Mouse (Mus musculus): ENCODE measurements around the gene Ppp1r21.

The Ppp1r21 gene

GRCm38 (mm10) chr17:88574811-88575210 lies 44.9 kb downstream of the Ppp1r21 start:
- DNase-seq (ENCODE audit: low read depth, low spot score) = no peak

DNA sequence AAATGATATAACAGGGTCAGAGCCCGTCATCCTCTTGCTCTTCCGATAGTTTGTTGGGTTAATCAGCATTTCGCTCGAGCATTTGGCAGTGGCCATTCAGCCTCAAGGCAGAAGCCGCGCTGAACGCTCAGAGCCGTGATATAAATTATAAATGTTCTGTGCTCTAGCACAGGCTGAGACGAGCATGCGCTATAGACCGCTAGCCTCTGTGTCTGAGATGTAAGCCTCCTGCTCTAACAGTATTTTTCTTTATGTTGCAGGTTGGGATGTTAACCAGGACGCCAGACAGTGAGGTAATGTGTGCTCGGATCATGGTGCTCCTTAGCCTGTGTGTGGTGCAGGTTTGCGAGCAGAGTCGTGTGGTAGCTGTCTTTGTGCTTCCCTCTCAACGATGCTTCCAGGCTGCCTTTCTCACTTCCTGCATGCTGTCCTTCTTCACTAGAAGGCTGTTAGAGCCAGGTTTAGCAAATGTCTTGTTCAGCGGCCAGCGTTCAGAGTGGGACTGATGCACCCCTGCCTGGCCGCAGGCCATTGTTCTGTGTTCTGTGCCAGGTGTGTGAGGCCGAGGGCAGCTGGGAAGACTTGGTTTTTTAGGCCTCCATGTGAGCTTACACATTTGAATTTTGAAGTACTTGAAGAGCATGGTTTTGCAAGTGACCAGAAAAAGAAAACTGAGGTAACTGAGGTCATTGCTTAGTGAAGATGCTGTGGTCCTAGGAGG lies 48.8 kb downstream of the Ppp1r21 start:
- DNase-seq (ENCODE audit: low read depth, low spot score) = no peak

DNA sequence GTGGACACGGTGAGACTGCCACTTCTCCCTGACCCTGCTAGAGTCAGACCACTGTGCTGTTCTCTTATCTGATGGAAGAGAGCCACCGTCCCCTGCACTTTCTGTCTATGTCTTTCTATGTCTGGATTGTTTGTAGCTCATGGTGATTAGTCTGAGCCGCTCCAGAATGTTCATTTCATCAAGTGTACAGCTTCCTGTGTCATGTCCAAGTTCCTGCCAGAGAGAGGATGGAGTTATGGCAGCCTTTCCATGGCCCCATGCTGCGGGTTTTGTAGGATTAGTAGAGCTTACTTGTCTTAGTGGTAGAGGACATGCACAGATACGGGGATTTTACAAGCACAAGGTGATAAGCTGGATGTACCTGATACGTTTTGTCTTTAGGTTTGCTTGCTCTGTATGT lies 50.6 kb downstream of the Ppp1r21 start:
- DNase-seq (ENCODE audit: low read depth, low spot score) = no peak

DNA sequence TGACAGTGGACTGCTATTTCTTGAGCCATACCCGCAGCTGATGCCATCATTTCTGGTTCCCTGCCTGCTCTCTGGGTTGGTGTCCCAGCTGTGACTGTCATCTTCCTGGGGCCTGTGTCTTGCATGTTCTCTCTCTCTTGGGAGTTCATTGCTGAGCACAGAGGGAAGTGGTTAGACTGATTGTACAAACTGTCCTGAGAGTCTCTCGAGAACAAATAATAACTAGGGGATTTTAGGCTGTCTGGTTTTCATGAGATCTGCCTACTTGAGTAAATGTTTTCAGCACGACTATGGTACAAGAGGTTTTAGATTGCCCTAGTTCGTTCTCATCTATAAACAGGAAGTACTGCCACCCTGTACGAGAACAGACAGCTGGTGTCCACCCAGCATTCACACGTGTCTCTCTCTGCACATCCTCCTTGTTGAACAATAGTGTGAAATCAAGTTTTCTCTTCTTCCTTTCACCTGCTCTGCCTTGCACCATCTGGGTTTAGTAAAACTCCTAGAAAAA lies 51.6 kb downstream of the Ppp1r21 start:
- no peak for DNase-seq (ENCODE audit: low read depth, low spot score)

DNA sequence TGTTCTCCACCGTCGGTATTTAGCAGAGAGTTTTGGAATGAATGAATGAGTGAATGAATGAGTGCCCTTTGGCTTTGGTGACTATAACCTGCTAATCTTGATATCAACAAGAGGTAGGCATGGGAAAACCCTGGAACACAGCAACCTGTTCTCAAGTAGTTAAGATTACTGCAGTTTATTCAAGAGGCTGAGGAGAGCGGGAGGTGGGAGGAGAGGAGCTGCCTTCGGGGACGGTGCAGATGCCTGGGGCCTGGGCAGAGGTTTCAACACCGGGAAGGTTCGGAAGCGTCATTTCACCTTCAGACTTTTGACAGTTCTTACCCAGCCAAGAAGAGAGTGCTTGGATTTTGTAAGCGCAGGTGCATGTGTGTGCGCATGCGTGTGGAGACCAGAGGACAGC lies 53.1 kb downstream of the Ppp1r21 start:
- DNase-seq (ENCODE audit: low read depth, low spot score) = no peak

- no peak for DNase-seq (ENCODE audit: low read depth, low spot score)
These were observed 53.5 kb downstream of the Ppp1r21 start for GRCm38 (mm10) chr17:88583411-88583810.

DNA sequence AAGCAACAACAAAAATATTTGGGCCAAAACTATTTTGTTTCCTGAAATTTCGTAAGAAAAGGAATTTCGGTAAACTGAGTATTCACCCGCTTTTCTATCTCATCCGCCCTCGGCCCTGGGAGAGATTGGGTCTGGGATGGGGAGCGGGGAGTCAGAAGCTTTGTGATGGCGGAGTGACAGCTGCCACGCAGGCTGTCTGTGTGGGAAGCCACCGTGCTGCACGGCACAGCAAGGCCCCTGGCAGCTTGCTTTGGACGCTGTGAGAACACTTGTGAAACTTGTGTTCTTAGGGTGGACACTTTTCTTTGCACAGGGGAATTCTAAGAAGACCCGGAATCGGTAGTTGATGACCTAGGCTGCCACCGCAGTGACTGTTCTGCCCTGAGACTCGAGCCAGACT lies 57.5 kb downstream of the Ppp1r21 start:
- no peak for DNase-seq (ENCODE audit: low read depth, low spot score)

GRCm38 (mm10) chr17:88588228-88588627 lies 58.3 kb downstream of the Ppp1r21 start:
- no peak for DNase-seq (ENCODE audit: low read depth, low spot score)

GRCm38 (mm10) chr17:88590251-88590650 lies 60.3 kb downstream of the Ppp1r21 start:
- no peak for DNase-seq (ENCODE audit: low read depth, low spot score)

- DNase-seq (ENCODE audit: low read depth, low spot score) = no peak
These were observed 65.2 kb downstream of the Ppp1r21 start for GRCm38 (mm10) chr17:88595071-88595470.

DNA sequence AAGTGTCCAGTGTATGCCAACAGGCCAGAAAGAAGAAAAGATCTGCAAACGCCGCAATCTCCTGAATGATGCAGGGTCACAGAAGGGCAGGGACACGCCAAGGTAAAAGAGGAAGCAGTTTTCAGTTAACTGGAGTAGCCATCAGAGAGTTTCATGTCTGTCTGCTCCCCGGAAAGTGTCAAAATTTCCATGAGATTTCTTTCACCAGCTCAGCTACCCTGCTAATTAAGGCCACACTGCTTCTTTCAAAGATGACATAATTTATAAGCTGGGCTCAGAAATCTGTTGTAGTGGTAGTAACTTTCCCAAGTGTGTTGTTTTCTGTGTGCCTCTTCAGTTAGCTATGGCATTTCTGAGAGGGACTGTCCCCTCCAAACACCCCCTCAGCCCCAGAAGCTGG lies 66.2 kb downstream of the Ppp1r21 start:
- DNase-seq (ENCODE audit: low read depth, low spot score) = no peak

DNA sequence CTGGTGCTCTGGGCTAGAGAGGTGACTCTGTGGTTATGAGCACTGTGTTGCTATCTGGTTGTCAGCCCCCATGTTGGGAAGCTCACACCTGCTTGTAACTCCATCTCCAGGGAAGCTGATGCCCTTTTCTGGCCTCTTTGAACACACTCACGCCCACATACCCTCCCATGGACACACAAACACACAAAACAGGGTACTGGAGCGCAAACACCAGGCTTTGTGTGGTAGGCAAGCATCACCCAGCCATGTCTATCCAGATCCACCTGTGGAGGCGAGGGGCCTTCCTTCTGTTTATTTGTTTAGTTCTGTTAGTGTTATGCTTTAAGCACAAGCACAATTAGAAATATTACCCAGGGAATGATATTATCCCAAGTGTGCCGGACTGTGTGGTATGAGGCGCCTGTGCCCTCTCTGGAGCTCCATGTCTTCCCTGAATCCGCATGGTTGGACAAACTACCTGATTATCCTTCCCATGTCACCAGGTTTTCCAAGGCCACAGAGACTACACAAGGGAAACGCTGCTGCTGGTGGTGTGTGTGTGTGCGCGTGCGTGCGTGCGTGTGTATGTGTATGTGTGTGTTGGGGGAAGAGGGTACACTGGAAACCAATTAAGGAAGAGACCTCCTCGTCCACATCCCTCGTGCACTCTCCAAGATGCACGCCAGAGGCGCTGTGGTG lies 66.8 kb downstream of the Ppp1r21 start:
- no peak for DNase-seq (ENCODE audit: low read depth, low spot score)

DNA sequence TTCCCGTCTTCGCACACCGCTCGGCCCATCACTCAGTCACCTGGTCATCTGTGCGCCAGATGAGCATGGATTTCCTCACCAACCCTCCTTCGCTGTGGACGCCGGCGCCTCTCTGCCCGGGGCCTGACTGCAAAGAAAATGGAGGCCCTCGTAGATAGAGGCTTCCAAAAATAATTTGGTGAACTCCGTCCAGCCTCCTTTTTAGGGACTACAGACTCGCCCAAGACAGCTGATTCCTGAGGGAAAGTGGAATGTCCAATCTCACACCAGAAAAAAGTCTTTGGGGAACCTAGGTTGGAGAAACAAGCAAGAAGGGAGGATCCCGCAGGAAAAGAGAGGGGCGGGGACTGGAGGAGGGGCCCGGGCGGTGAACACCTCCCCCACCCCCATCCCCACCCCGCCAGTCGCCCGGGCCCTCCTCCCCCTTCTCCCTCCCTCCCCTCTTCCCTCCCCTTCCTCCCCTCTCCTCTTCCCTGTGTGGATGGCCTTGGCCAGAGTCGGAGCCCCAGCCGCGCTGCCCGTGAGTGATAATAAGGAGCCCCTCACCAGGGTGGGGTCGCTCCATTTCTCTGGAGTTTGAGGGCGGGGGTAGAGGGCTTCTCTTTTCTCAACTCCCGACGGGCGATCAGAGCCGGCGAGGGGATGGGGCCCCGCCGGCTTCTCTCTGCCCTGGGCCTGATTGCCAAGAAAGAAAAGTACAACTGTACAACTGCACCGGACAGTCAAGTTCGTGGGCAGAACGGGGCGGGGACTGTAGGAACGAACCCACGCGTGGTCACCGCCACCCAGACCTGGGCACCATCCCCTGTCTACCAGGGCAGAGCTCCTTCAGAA lies 67.5 kb downstream of the Ppp1r21 start, which contains the start of gene Ston1:
Gene Ston1, plus strand, starts transcription at position 463 of the 834 bp plus-strand sequence.
- peak; percentile 91 for DNase-seq (ENCODE audit: low read depth, low spot score)

DNA sequence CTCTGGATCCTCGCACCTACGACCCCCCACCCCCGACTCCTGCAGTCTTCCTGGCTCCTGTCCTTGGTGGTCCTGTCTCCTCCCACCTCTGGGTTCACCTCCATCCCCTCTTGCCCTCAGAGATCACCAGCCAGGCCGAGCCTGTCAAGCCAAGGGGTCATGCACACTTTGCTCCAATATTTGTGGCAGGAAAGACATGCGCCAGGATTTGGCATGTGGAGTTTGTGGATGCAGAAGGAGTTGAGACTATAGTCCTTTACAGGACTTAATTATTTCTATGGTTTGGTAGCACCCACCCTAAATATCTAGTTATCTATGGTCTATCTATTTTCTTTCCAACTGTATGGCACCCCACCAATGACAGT lies 68.1 kb downstream of the Ppp1r21 start:
- peak; percentile 10 for DNase-seq (ENCODE audit: low read depth, low spot score)

DNA sequence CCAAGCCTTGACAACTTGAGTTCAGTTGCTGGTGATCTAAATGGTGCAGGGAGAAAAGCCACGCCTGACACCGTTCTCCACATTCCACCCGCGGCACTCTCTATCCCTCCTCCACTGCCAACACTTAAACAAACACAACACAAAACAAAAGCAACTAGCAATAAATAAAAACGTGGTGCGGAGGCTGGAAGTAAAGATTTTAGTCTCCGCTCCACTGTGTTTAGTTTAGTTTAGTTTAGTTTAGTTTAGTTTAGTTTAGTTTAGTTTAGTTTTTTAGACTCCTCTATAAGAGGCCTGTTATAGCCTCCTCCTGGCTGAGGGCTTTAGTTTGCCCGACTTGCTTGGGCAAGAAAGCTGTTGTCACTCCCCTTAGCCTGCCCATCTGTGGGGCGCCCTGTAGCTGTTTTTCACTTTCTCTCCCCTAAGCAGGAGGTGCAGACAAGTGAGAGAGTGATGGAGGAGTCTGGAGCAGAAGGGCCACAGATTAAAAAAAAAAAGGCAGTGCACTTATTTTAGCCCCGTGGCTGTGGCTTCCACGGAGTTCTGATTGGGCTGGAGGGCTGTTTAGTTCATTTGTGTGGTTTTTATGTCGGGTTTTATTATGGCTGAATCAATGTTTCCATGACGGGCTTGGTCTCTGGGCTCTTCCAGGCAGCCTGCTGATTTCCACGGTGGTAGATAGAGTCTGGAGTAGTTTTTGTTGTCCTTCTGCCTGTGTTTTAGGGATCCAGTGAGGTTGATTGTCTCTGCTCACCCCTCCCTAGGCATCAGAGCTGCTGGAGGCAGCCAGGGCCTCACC lies 68.9 kb downstream of the Ppp1r21 start:
- no peak for DNase-seq (ENCODE audit: low read depth, low spot score)

GRCm38 (mm10) chr17:88600492-88601026 lies 70.6 kb downstream of the Ppp1r21 start:
- no peak for DNase-seq (ENCODE audit: low read depth, low spot score)

GRCm38 (mm10) chr17:88603943-88604342 lies 74.0 kb downstream of the Ppp1r21 start:
- no peak for DNase-seq (ENCODE audit: low read depth, low spot score)

DNA sequence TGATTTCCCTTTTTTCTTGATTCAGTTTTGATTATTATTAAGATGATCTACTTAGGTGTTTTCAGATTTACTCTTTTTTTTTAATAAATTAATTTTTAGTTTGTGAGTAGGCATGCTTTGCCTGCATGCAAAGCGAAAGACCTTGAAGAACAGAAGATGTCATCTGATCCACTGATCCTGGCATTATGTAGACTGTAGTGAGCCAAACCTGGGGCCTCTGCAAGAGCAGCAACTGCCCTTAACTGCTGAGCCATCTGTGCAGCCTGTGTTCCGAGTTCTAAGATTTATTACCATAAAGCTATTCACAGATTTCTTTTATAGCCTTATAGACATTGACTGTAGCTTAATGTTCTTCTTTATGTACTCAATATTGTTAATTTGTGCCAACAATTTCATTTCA lies 76.1 kb downstream of the Ppp1r21 start:
- no peak for DNase-seq (ENCODE audit: low read depth, low spot score)

- peak; percentile 46 for DNase-seq (ENCODE audit: low read depth, low spot score)
These were observed 79.4 kb downstream of the Ppp1r21 start for GRCm38 (mm10) chr17:88609361-88609760.

DNA sequence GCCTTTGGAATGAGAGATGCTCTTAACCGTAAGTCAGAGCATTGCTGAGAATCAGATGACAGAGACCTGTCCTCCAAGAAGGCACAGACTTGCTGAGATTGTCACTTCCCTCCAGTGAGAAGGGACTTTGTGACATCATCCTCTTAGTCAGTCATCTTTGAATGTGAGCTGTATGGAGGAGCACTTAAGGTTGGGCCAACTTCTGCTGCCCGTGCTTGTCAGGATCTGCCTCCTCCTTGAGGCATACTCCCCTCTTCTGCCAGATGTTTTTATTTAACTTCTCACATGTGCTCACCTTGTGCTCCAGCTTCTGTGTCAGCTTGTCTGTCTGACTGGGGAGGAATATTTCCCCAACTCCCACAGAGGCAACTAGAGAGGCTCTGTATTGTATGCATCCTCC lies 81.1 kb downstream of the Ppp1r21 start:
- DNase-seq (ENCODE audit: low read depth, low spot score) = no peak

- DNase-seq (ENCODE audit: low read depth, low spot score) = peak; percentile 68
These were observed 83.3 kb downstream of the Ppp1r21 start for GRCm38 (mm10) chr17:88613172-88613571.

Measured in ES-CJ7 (cell line).